In genomic region chr14:32166840-32167239, GRCm38 (mm10) we compare ENCODE assay signal across 1 mouse cellular context.
TF ChIP-seq lines count a peak whose summit lies in the region.

No protein-coding gene starts in this region.

TF ChIP-seq in MEL, 35 proteins besides CTCF, POLR2A, EP300 and RAD21:
- no peak for TF ChIP-seq MXI1 (IDR thresholded peaks at IDR 0.05; ENCODE audit: low read depth, low read length)
- no peak for TF ChIP-seq HCFC1 (IDR thresholded peaks at IDR 0.05; ENCODE audit: low read depth, low read length)
- no peak for TF ChIP-seq ZKSCAN1 (IDR thresholded peaks at IDR 0.05; ENCODE audit: low read depth, low read length)
- TF ChIP-seq MEF2A (IDR thresholded peaks at IDR 0.05; ENCODE audit: extremely low read depth, insufficient replicate concordance, low read depth, low read length, poor library complexity, severe bottlenecking): no peak
- TF ChIP-seq ZMIZ1 (IDR thresholded peaks at IDR 0.05; ENCODE audit: low read depth, low read length): no peak
- TF ChIP-seq ELF1 (IDR thresholded peaks at IDR 0.05; ENCODE audit: low read depth, low read length): no peak
- no peak for TF ChIP-seq MYB (IDR thresholded peaks at IDR 0.05; ENCODE audit: low read depth, low read length)
- no peak for TF ChIP-seq MAFK (IDR thresholded peaks at IDR 0.05; ENCODE audit: borderline replicate concordance, low read depth, low read length)
- no peak for TF ChIP-seq TAL1 (IDR thresholded peaks at IDR 0.05; ENCODE audit: low read length)
- TF ChIP-seq NRF1 (IDR thresholded peaks at IDR 0.05; ENCODE audit: insufficient read depth, low read depth, low read length, poor library complexity, severe bottlenecking): no peak
- TF ChIP-seq USF2 (IDR thresholded peaks at IDR 0.05; ENCODE audit: borderline replicate concordance in 1 of 2, insufficient read depth in 1 of 2, low read depth in 1 of 2, low read length in 2 of 2): no peak
- no peak for TF ChIP-seq RCOR1 (IDR thresholded peaks at IDR 0.05; ENCODE audit: low read depth, low read length)
- no peak for TF ChIP-seq ETS1 (IDR thresholded peaks at IDR 0.05; ENCODE audit: low read depth, low read length)
- no peak for TF ChIP-seq CHD1 (IDR thresholded peaks at IDR 0.05; ENCODE audit: low read depth, low read length)
- no peak for TF ChIP-seq POLR2AphosphoS5 (IDR thresholded peaks at IDR 0.05; ENCODE audit: borderline replicate concordance, low read depth, low read length)
- no peak for TF ChIP-seq USF1 (IDR thresholded peaks at IDR 0.05; ENCODE audit: low read depth, low read length)
- no peak for TF ChIP-seq MYC (IDR thresholded peaks at IDR 0.05; ENCODE audit: low read depth, low read length)
- no peak for TF ChIP-seq GATA1 (IDR thresholded peaks at IDR 0.05; ENCODE audit: low read depth, low read length)
- no peak for TF ChIP-seq SMC3 (IDR thresholded peaks at IDR 0.05; ENCODE audit: low read depth, low read length)
- no peak for TF ChIP-seq NELFE (IDR thresholded peaks at IDR 0.05; ENCODE audit: low read depth, low read length)
TF ChIP-seq in MEL: peak in this region for 0.
